Mouse (Mus musculus) hindbrain, postnatal 0 days (tissue): ENCODE data around the gene Rhd. TPM values are rescaled to one million over a fixed set of nuclear protein-coding genes. Genes with fewer than 3 reads are reported as not detected.

Experiments used
- ATAC-seq: fragments of 200-750 bp; cut with Nextera tagmentation; 2 replicates; pipeline ENCODE4 v1.8.0; 2017; ENCODE audit warnings: mild to moderate bottlenecking, moderate TSS enrichment, moderate library complexity
- DNase-seq: peaks from one replicate; pipeline ENCODE4 v3.0.0-alpha.2; 2015; ENCODE audit warnings: low spot score
- H3K27ac ChIP-seq: fragments of 300-500 bp; sonication (generic); 2 replicates; pipeline ENCODE4 v1.5.1; 2014; ENCODE audit warnings: mild to moderate bottlenecking
- H3K27me3 ChIP-seq: fragments of 300-500 bp; sonication (generic); 2 replicates; pipeline ENCODE4 v1.6.1; 2014; ENCODE audit warnings: low read length, mixed read lengths; ENCODE audit not compliant: insufficient read depth
- H3K36me3 ChIP-seq: fragments of 300-500 bp; sonication (generic); 2 replicates; pipeline ENCODE4 v1.6.1; 2014; ENCODE audit warnings: low read length, mixed read lengths; ENCODE audit not compliant: insufficient read depth
- H3K4me1 ChIP-seq: fragments of 300-500 bp; sonication (generic); 2 replicates; pipeline ENCODE4 v1.6.1; 2014; ENCODE audit warnings: antibody characterized with exemption, low read length, mixed read lengths; ENCODE audit not compliant: insufficient read depth
- H3K4me2 ChIP-seq: fragments of 300-500 bp; sonication (generic); 2 replicates; pipeline ENCODE4 v1.6.1; 2014; ENCODE audit warnings: low read depth, mild to moderate bottlenecking, low read length, moderate library complexity, mixed read lengths
- H3K4me3 ChIP-seq: fragments of 300-500 bp; sonication (generic); 2 replicates; pipeline ENCODE4 v1.5.1; 2014; ENCODE audit warnings: low read length
- H3K9ac ChIP-seq: fragments of 300-500 bp; sonication (generic); replicated peaks from 2 replicates; pipeline ENCODE4 v1.6.1; 2014; ENCODE audit warnings: mild to moderate bottlenecking, low read length, moderate library complexity, mixed read lengths
- H3K9me3 ChIP-seq: fragments of 300-500 bp; sonication (generic); 2 replicates; pipeline ENCODE4 v1.6.1; 2016; ENCODE audit warnings: low read length, mixed read lengths
- CTCF ChIP-seq: IDR thresholded peaks from 2 replicates; pipeline ENCODE4 v1.5.1; 2016; ENCODE audit warnings: antibody characterized with exemption, control low read depth, low read depth
- WGBS: fragments of 180-500 bp; shearing (Covaris S2); extraction: QIAGEN DNeasy Blood & Tissue Kit; methylation state at CpG from one replicate; pipeline ENCODE4 v1.1.7; 2014; 5-methylcytosine and 5-hydroxymethylcytosine counted together
- polyA plus RNA-seq: library from polyadenylated mRNA; unstranded; fragments of >200 nt; fragmentation: Nextera tagmentation; extraction: Ambion mirVana; gene quantifications from 2 replicates; pipeline ENCODE4 v1.2.1, GENCODE M21; 2015
- total RNA-seq: library from RNA; depleted of rRNA; stranded (reverse); fragments of >200 nt; gene quantifications from 2 replicates; pipeline ENCODE4 v1.2.3, GENCODE M21; 2014

The Rhd gene
- total and polyA plus RNA-seq, 2 experiments from 2014 or later: 1.1 to 2.1 TPM

GRCm38 (mm10) chr4:134865789-134866188 is 1.5 kb downstream of the Rhd start:
- no peak for DNase-seq
- H3K4me3 ChIP-seq: no peak overlapping the region
- 93% methylated on average over 5 of the region's 5 CpGs for WGBS
- H3K9ac ChIP-seq: no peak overlapping the region
- no peak overlapping the region for H3K27ac ChIP-seq
- H3K4me2 ChIP-seq: no peak overlapping the region
- peaks cover 4% of the 10 kb centered on the region; the same call in 1 of the 2 replicates for H3K27me3 ChIP-seq
- H3K36me3 ChIP-seq: no peaks in the 10 kb centered on the region
- ATAC-seq: no peak
- no peak for TF ChIP-seq CTCF
- no peaks in the 10 kb centered on the region for H3K9me3 ChIP-seq
- H3K4me1 ChIP-seq: no peaks in the 10 kb centered on the region

GRCm38 (mm10) chr4:134867213-134867612 is 2.9 kb downstream of the Rhd start:
- Histone ChIP-seq H3K4me2 (no peak overlapping the region), H3K9me3 (no peaks in the 10 kb centered on the region), H3K9ac (no peak overlapping the region), H3K4me1 (no peaks in the 10 kb centered on the region), H3K27me3 (peaks cover 6% of the 10 kb centered on the region; the same call in 1 of the 2 replicates), H3K27ac (no peak overlapping the region), H3K4me3 (no peak overlapping the region), H3K36me3 (no peaks in the 10 kb centered on the region)
- no peak for DNase-seq
- WGBS: 91% methylated on average over 8 of the region's 8 CpGs
- no peak for TF ChIP-seq CTCF
- ATAC-seq: no peak

DNA sequence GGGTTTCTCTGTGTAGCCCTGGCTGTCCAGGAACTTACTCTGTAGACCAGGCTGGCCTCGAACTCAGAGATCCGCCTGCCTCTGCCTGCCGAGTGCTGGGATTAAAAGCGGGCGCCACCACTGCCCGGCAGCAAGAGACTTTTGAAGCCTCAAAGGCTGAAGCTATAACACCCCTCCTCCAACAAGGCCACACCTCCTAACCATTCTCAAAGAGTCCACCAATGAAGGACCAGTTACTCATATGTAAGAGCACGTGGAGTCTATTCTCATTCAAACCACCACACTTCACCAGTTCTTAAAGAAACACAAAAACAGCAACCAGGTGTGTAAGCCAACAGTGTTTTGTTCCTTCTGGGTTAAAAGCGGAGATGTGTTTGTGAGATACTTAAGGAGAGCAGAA is 3.3 kb downstream of the Rhd start:
- no peaks in the 10 kb centered on the region for H3K36me3 ChIP-seq
- H3K4me3 ChIP-seq: no peak overlapping the region
- H3K4me2 ChIP-seq: no peak overlapping the region
- no peak for TF ChIP-seq CTCF
- no peak for ATAC-seq
- no peak overlapping the region for H3K9ac ChIP-seq
- H3K4me1 ChIP-seq: no peaks in the 10 kb centered on the region
- no peak for DNase-seq
- WGBS: 83% methylated on average over 8 of the region's 8 CpGs
- no peak overlapping the region for H3K27ac ChIP-seq
- peaks cover 6% of the 10 kb centered on the region; the same call in 1 of the 2 replicates for H3K27me3 ChIP-seq
- no peaks in the 10 kb centered on the region for H3K9me3 ChIP-seq

- Histone ChIP-seq H3K27me3 (peaks cover 6% of the 10 kb centered on the region; the same call in 1 of the 2 replicates), H3K36me3 (no peaks in the 10 kb centered on the region), H3K9me3 (no peaks in the 10 kb centered on the region), H3K27ac (no peak overlapping the region), H3K4me2 (no peak overlapping the region), H3K4me1 (no peaks in the 10 kb centered on the region), H3K4me3 (no peak overlapping the region), H3K9ac (no peak overlapping the region)
- WGBS: 88% methylated on average over 10 of the region's 10 CpGs
- no peak for ATAC-seq
- no peak for DNase-seq
- no peak for TF ChIP-seq CTCF
Observed at GRCm38 (mm10) chr4:134868065-134868464, 3.7 kb downstream of the Rhd start.

DNA sequence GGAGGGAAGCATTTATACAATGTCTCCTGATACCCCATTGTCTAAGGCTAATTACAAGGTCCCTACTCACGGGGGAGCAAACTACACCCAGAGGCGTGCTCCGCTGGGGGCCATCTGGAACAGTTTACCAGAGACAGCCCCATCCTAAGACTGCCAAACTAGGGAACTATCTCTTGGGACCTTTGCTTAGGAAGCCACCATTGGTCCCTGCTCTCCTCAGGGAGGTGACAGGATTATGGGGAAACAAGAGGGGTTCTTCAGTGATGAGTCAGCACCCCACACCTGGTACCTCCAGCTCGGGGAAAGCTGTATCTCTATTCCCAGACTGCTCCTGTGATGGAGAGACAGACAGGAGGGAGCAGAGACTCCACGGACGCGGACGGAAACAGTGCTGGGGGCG is 4.2 kb downstream of the Rhd start:
- Histone ChIP-seq H3K9me3 (no peaks in the 10 kb centered on the region), H3K4me1 (no peaks in the 10 kb centered on the region), H3K4me3 (no peak overlapping the region), H3K27ac (no peak overlapping the region), H3K36me3 (no peaks in the 10 kb centered on the region), H3K9ac (no peak overlapping the region), H3K4me2 (no peak overlapping the region), H3K27me3 (peaks cover 6% of the 10 kb centered on the region; the same call in 1 of the 2 replicates)
- no peak for ATAC-seq
- no peak for DNase-seq
- 34% methylated on average over 9 of the region's 9 CpGs for WGBS
- no peak for TF ChIP-seq CTCF

DNA sequence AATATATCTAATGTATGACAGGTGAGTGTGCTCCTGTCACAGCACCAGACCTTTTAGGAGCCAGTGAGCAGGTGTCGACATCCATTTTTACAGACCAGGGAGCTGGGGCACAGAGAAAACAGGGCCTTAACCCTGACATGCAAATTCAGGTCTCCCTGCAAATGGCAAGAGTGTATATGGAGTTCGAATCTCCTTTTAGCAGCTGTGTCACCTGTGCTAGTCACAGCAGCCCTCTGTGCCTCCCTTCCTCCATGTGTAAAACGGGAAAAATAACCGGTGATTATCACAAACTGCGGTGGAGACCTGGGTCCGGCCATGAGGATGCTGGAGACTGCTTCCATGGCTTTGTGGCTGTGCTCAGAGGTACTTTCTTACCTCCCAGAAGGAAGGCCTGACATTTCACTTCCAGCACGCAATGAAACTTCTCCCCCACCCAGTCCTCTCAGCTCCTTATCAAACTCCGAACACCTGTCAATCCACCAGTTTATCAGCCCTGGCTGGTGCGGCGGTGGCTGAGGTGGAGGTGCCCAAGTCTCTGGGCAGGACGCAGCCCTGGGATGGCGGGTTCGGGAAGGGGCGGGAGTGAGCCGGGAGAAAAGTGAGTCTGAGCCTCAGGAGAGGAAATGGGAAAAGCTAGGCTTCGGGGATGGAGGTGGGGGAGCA is 4.9 kb downstream of the Rhd start:
- H3K4me1 ChIP-seq: no peaks in the 10 kb centered on the region
- no peak for TF ChIP-seq CTCF
- H3K36me3 ChIP-seq: no peaks in the 10 kb centered on the region
- no peaks in the 10 kb centered on the region for H3K9me3 ChIP-seq
- DNase-seq (no peak), ATAC-seq (no peak)
- no peak overlapping the region for H3K4me3 ChIP-seq
- WGBS: 17% methylated on average over 16 of the region's 16 CpGs
- H3K9ac ChIP-seq: no peak overlapping the region
- no peak overlapping the region for H3K4me2 ChIP-seq
- H3K27ac ChIP-seq: no peak overlapping the region
- peaks cover 6% of the 10 kb centered on the region; the same call in 1 of the 2 replicates for H3K27me3 ChIP-seq

- TF ChIP-seq CTCF: no peak
- H3K9me3 ChIP-seq: no peaks in the 10 kb centered on the region
- 60% methylated on average over 7 of the region's 7 CpGs for WGBS
- H3K27me3 ChIP-seq: peaks cover 6% of the 10 kb centered on the region; the same call in 1 of the 2 replicates
- no peak overlapping the region for H3K4me3 ChIP-seq
- DNase-seq (no peak), ATAC-seq (no peak)
- no peaks in the 10 kb centered on the region for H3K4me1 ChIP-seq
- H3K9ac ChIP-seq: no peak overlapping the region
- H3K36me3 ChIP-seq: no peaks in the 10 kb centered on the region
- no peak overlapping the region for H3K27ac ChIP-seq
- no peak overlapping the region for H3K4me2 ChIP-seq
Observed at GRCm38 (mm10) chr4:134869815-134870375, 5.6 kb downstream of the Rhd start.
